Mouse (Mus musculus): ENCODE measurements at regions not wholly inside any gene's neighbourhood (a gene's known extent, or its start where the extent isn't known, plus 50 kb on each side); places are given as distances from the start of the nearest gene placed in this dataset.

DNA sequence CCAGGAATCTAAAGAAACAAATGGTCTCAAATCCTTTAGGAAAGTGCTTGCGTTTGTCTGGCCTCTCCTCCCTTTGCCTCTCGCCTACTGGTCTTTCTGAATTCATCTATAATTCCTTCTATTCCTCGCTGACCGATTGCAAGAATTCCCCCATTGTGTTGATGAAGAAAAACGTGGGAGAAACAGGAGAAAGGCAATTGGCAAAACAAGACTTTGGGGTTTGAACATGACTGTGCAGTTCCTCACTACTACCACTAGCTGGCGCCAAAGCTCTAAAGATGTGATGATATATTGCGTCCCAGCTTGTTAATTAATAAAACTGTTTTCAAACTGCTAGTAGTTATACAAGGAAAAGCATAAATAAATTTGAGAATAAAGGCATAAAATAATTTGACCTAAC, 53.4 kb upstream of the Hnrnpa3 start:
- peaks cover 6% of the 10 kb centered on the region; the same call in 1 of the 2 replicates for H3K4me1 ChIP-seq (ENCODE audit: control insufficient read depth, insufficient read depth, insufficient read length, low read length)
- no peaks in the 10 kb centered on the region for H3K27me3 ChIP-seq (ENCODE audit: control insufficient read depth, insufficient read depth, low read length)
- no peak overlapping the region for H3K4me3 ChIP-seq (ENCODE audit: low read depth, low read length)
- H3K36me3 ChIP-seq (ENCODE audit: control insufficient read depth, insufficient read depth, low read length) = no peaks in the 10 kb centered on the region
- H3K27ac ChIP-seq (ENCODE audit: insufficient read depth, low read depth, low read length) = no peak overlapping the region
- WGBS = 2% methylated on average over 7 of the region's 7 CpGs
- TF ChIP-seq CTCF (IDR thresholded peaks at IDR 0.05; ENCODE audit: extremely low read depth, insufficient read length, insufficient replicate concordance, low read depth, low read length) = no peak
- no peak for TF ChIP-seq POLR2A (IDR thresholded peaks at IDR 0.05; ENCODE audit: low read depth, low read length)

DNA sequence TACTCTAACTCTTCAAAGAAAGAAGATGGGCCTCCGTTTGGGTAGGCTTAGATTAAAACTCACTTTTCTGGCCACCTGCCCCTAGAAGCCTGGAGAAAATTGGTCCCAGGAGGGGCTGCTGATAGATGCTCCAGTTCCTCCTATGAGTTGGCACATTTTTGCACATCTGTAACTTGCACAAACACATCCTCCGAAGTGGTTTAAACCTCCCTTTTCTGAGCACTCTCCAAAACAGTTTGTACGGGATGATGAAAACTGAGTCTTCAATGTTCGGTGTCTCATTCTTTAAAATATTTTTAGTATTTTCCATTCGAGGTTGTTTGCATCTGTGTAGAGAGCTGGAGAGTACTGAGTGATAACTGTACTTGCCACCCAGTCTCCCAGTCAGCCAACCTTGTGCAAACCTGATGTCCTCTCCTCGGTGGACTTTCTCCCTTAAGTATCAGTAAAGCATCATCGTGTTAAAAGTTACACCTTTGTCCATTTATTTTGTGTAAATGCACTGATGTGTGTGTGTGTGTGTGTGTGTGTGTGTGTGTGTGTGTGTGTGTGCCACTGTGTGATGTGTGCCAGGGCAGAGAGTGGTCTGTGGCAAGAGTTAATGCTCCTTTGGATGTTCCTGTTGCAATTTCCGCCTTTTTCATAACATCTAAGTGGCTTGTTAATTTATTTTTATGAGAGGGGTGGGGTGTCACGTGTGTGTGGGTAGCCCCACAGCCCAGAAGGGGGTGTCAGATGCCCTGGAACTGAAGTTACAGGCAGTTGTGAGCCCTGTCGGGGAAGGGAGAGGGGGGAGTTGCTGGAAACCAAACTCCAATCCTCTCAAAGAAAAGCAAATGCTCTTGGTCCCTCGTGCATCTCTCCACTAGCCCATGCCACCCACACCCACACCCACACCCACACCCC, 51.8 kb upstream of the Hnrnpa3 start:
- no peak overlapping the region for H3K27ac ChIP-seq (ENCODE audit: insufficient read depth, low read depth, low read length)

DNA sequence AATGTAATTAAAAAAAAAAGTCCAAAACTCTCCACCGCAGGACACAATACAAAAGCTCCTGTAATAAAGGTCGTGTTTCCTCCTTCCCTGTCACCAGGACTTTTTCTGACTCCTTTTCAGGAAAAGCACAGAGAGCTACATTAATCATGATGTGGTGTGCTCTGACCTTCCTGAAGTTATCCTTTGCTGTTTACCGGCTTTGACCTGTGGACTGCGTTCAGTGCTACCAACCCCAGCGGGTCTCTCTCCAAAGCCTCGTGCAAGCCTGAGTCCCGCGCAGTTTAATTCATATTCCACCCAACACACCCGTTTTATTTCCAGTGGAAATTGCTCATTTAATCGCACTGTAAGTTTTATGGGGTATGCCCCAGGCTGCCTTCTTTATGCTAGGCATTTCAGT, 51.1 kb upstream of the Hnrnpa3 start:
- H3K27ac ChIP-seq (ENCODE audit: insufficient read depth, low read depth, low read length) = no peak overlapping the region
- no peak overlapping the region for H3K4me3 ChIP-seq (ENCODE audit: low read depth, low read length)
- H3K4me1 ChIP-seq (ENCODE audit: control insufficient read depth, insufficient read depth, insufficient read length, low read length) = peaks cover 2% of the 10 kb centered on the region; the same call in 1 of the 2 replicates
- no peak for TF ChIP-seq CTCF (IDR thresholded peaks at IDR 0.05; ENCODE audit: extremely low read depth, insufficient read length, insufficient replicate concordance, low read depth, low read length)
- no peak for TF ChIP-seq POLR2A (IDR thresholded peaks at IDR 0.05; ENCODE audit: low read depth, low read length)
- H3K27me3 ChIP-seq (ENCODE audit: control insufficient read depth, insufficient read depth, low read length) = no peaks in the 10 kb centered on the region
- WGBS = 41% methylated on average over 10 of the region's 10 CpGs
- no peaks in the 10 kb centered on the region for H3K36me3 ChIP-seq (ENCODE audit: control insufficient read depth, insufficient read depth, low read length)

More for the DNA sequence above, 51.8 kb upstream of the Hnrnpa3 start:
- no peak for TF ChIP-seq POLR2A (IDR thresholded peaks at IDR 0.05; ENCODE audit: low read depth, low read length)
- TF ChIP-seq CTCF (IDR thresholded peaks at IDR 0.05; ENCODE audit: extremely low read depth, insufficient read length, insufficient replicate concordance, low read depth, low read length) = no peak
- Histone ChIP-seq H3K4me3 (ENCODE audit: low read depth, low read length) (no peak overlapping the region), H3K27me3 (ENCODE audit: control insufficient read depth, insufficient read depth, low read length) (no peaks in the 10 kb centered on the region), H3K36me3 (ENCODE audit: control insufficient read depth, insufficient read depth, low read length) (no peaks in the 10 kb centered on the region), H3K4me1 (ENCODE audit: control insufficient read depth, insufficient read depth, insufficient read length, low read length) (peaks cover 2% of the 10 kb centered on the region; the same call in 1 of the 2 replicates)
- 49% methylated on average over 11 of the region's 11 CpGs for WGBS

DNA sequence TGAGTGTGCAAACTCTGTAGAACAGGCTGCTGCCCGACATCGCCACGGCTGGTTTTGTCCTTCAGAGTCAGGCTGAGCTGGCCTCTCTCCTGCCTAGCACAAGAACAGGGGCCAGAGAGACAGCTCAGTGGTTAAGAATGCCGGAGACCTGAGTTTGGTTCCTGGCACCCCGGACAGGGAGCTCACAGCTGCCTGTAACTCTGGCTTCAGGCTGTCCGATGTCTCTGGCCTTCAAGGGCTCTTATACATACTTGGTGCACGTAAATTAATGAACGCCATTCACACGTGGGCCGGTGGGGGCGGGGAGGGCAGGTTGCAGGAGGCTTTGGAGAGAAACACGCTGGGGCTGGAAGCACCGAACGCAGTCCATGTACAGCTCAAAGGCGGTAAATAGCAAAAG, 50.6 kb upstream of the Hnrnpa3 start:
- Histone ChIP-seq H3K36me3 (ENCODE audit: control insufficient read depth, insufficient read depth, low read length) (no peaks in the 10 kb centered on the region), H3K4me1 (ENCODE audit: control insufficient read depth, insufficient read depth, insufficient read length, low read length) (peaks cover 4% of the 10 kb centered on the region; the same call in 1 of the 2 replicates), H3K4me3 (ENCODE audit: low read depth, low read length) (no peak overlapping the region), H3K27me3 (ENCODE audit: control insufficient read depth, insufficient read depth, low read length) (no peaks in the 10 kb centered on the region), H3K27ac (ENCODE audit: insufficient read depth, low read depth, low read length) (no peak overlapping the region)
- 77% methylated on average over 15 of the region's 15 CpGs for WGBS
- no peak for TF ChIP-seq CTCF (IDR thresholded peaks at IDR 0.05; ENCODE audit: extremely low read depth, insufficient read length, insufficient replicate concordance, low read depth, low read length)
- no peak for TF ChIP-seq POLR2A (IDR thresholded peaks at IDR 0.05; ENCODE audit: low read depth, low read length)

DNA sequence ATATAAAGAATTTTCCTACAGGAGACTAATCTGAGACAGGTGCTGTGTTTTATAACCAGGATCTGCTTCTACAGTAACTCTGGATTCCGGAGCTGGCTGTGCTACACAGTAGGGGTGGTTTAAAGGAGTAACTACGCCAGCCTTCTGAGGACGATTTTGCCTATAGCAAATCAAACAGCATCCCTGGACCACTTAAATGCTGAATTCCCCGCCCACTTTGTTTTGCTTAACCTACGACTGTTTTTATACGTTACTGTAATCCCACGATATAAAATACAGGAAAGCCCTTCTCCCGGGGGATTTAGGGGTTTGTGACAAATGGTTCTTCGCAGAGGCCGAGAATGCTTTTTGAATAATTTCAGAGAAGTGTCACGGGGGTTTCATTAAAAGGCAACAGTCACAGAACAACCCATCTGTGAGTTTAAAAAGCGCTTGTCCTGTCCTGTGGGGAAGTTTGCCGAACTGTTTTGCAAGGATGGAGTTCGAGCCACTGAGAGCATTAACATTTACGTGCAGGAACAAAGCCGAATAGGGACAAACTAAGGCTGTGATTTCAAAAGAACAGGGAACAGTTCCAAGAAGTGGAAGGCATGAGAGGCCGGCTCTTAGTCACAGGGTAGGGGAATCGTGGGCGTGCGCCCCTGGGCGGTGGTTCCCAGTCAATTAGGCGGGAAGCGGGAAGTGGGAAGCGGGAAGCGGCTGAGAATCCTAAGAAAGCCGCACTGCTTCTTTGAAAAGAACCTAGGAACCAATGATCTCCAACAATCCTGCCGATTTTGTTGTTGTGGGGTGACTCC, 49.7 kb upstream of the Hnrnpa3 start:
- 64% methylated on average over 27 of the region's 27 CpGs for WGBS
- H3K27me3 ChIP-seq (ENCODE audit: control insufficient read depth, insufficient read depth, low read length) = no peaks in the 10 kb centered on the region
- TF ChIP-seq CTCF (IDR thresholded peaks at IDR 0.05; ENCODE audit: extremely low read depth, insufficient read length, insufficient replicate concordance, low read depth, low read length) (no peak), POLR2A (IDR thresholded peaks at IDR 0.05; ENCODE audit: low read depth, low read length) (no peak)
- H3K27ac ChIP-seq (ENCODE audit: insufficient read depth, low read depth, low read length) = no peak overlapping the region
- H3K4me1 ChIP-seq (ENCODE audit: control insufficient read depth, insufficient read depth, insufficient read length, low read length) = peaks cover 7% of the 10 kb centered on the region; the same call in 1 of the 2 replicates
- H3K36me3 ChIP-seq (ENCODE audit: control insufficient read depth, insufficient read depth, low read length) = no peaks in the 10 kb centered on the region
- H3K4me3 ChIP-seq (ENCODE audit: low read depth, low read length) = peak overlapping the region; percentile 14; the same call in 1 of the 2 replicates

Data from small intestine, adult 2 months (tissue).